Mouse (Mus musculus) liver, embryonic 14.5 days (tissue): ENCODE measurements around the gene Epb41l4b. TPM values are rescaled to one million over a fixed set of nuclear protein-coding genes. Genes with fewer than 3 reads are reported as not detected.

Experiments used
- ATAC-seq: fragments of 200-750 bp; cut with Nextera tagmentation; 2 replicates; pipeline ENCODE4 v1.8.0; 2017; ENCODE audit warnings: moderate number of reproducible peaks, mild to moderate bottlenecking, moderate library complexity; ENCODE audit not compliant: insufficient read depth
- DNase-seq, 3 experiments: peaks; one replicate each; pipeline ENCODE4 v3.0.0-alpha.2; 2012 to 2013; ENCODE audit warnings: low read depth in 3 of 3, low spot score in 3 of 3
- H3K27ac ChIP-seq: fragments of 300-500 bp; sonication (generic); 2 replicates; pipeline ENCODE4 v1.5.1; 2014; ENCODE audit warnings: moderate library complexity, mild to moderate bottlenecking, control low read depth, inconsistent platforms
- H3K27me3 ChIP-seq: fragments of 300-500 bp; sonication (generic); 2 replicates; pipeline ENCODE4 v1.6.1; 2014; ENCODE audit warnings: mild to moderate bottlenecking, low read length, moderate library complexity; ENCODE audit not compliant: control insufficient read depth, insufficient read depth
- H3K36me3 ChIP-seq: fragments of 300-500 bp; sonication (generic); replicated peaks from 2 replicates; pipeline ENCODE4 v1.6.1; 2014; ENCODE audit warnings: low read depth; ENCODE audit not compliant: control insufficient read depth, insufficient read depth
- H3K4me1 ChIP-seq, 2 experiments: fragments of 200-500 bp in 1 of 2; fragments of 300-500 bp in 1 of 2; sonication (generic) in 1 of 2; replicated peaks; 2 replicates each; pipeline ENCODE4 v1.6.1; 2012 to 2014; ENCODE audit warnings: antibody characterized with exemption in 1 of 2, inconsistent platforms in 1 of 2, low read length in 1 of 2; ENCODE audit not compliant: control insufficient read depth in 2 of 2, insufficient read depth in 2 of 2
- H3K4me2 ChIP-seq: fragments of 300-500 bp; sonication (generic); 2 replicates; pipeline ENCODE4 v1.6.1; 2014; ENCODE audit warnings: low read depth, mild to moderate bottlenecking, control low read depth, moderate library complexity
- H3K4me3 ChIP-seq, 2 experiments: fragments of 200-500 bp in 1 of 2; fragments of 300-500 bp in 1 of 2; sonication (generic) in 1 of 2; 2 replicates each; pipeline ENCODE4 v1.5.1; 2012 to 2014; ENCODE audit warnings: low read depth in 2 of 2, low read length in 2 of 2, mild to moderate bottlenecking in 2 of 2, control low read depth in 1 of 2, inconsistent platforms in 1 of 2, moderate library complexity in 1 of 2; ENCODE audit not compliant: insufficient read depth in 1 of 2
- H3K9ac ChIP-seq: fragments of 300-500 bp; sonication (generic); replicated peaks from 2 replicates; pipeline ENCODE4 v1.6.1; 2014; ENCODE audit warnings: mild to moderate bottlenecking, control low read depth, moderate library complexity
- H3K9me3 ChIP-seq: fragments of 300-500 bp; sonication (generic); 2 replicates; pipeline ENCODE4 v1.6.1; 2016; ENCODE audit warnings: low read length, mixed read lengths; ENCODE audit not compliant: control insufficient read depth
- CTCF ChIP-seq: IDR thresholded peaks from 2 replicates; pipeline ENCODE4 v1.5.1; 2016; ENCODE audit warnings: antibody characterized with exemption, low read depth, control low read depth
- EP300 ChIP-seq: IDR thresholded peaks from 2 replicates; pipeline ENCODE4 v1.6.1; 2016; ENCODE audit warnings: antibody characterized with exemption, low read depth
- WGBS: fragments of 180-500 bp; shearing (Covaris S2); extraction: QIAGEN DNeasy Blood & Tissue Kit; methylation state at CpG from one replicate; pipeline ENCODE4 v1.1.7; 2014; ENCODE audit not compliant: insufficient replicate concordance; 5-methylcytosine and 5-hydroxymethylcytosine counted together
- polyA plus RNA-seq, 2 experiments: library from polyadenylated mRNA; depleted of rRNA in 1 of 2; stranded (reverse) in 1 of 2; unstranded in 1 of 2; fragments of >200 nt; fragmentation: Nextera tagmentation in 1 of 2; extraction: Ambion mirVana in 1 of 2; gene quantifications; 2 replicates each; pipeline versions ENCODE4 v1.2.1 to v1.2.3; 2012 to 2014

The Epb41l4b gene
- polyA plus RNA-seq, 2 experiments: 2.1 to 2.2 TPM

GRCm38 (mm10) chr4:57109543-57109942 is 33.7 kb downstream of the Epb41l4b start:
- H3K4me3 ChIP-seq: no peak overlapping the region
- TF ChIP-seq EP300 (no peak), CTCF (no peak)
- no peak overlapping the region for H3K27ac ChIP-seq
- H3K27me3 ChIP-seq: no peaks in the 10 kb centered on the region
- no peaks in the 10 kb centered on the region for H3K9me3 ChIP-seq
- no peak overlapping the region for H3K4me2 ChIP-seq
- DNase-seq (no peak), ATAC-seq (no peak)
- H3K4me1 ChIP-seq: peaks cover 4 to 12% of the 10 kb centered on the region in 2 experiments
- 56% methylated on average over 4 of the region's 4 CpGs for WGBS
- no peaks in the 10 kb centered on the region for H3K36me3 ChIP-seq
- no peak overlapping the region for H3K9ac ChIP-seq

GRCm38 (mm10) chr4:57105339-57105738 is 37.9 kb downstream of the Epb41l4b start:
- DNase-seq (no peak), ATAC-seq (no peak)
- Histone ChIP-seq H3K36me3 (no peaks in the 10 kb centered on the region), H3K9ac (no peak overlapping the region), H3K9me3 (no peaks in the 10 kb centered on the region), H3K27me3 (no peaks in the 10 kb centered on the region), H3K27ac (no peak overlapping the region), H3K4me2 (no peak overlapping the region), H3K4me1 (peaks cover 0 to 5% of the 10 kb centered on the region in 2 experiments; a peak in 1 of 4 replicates), H3K4me3 (no peak overlapping the region)
- TF ChIP-seq EP300 (no peak), CTCF (no peak)
- 54% methylated on average over 6 of the region's 6 CpGs for WGBS

- WGBS: 13% methylated on average over 4 of the region's 5 CpGs
- DNase-seq (no peak), ATAC-seq (no peak)
- Histone ChIP-seq H3K9me3 (no peaks in the 10 kb centered on the region), H3K9ac (no peak overlapping the region), H3K4me1 (peaks cover 0 to 5% of the 10 kb centered on the region in 2 experiments; a peak in 1 of 4 replicates), H3K27ac (no peak overlapping the region), H3K4me2 (no peak overlapping the region), H3K4me3 (no peak overlapping the region), H3K27me3 (no peaks in the 10 kb centered on the region), H3K36me3 (no peaks in the 10 kb centered on the region)
- TF ChIP-seq EP300: no peak
- no peak for TF ChIP-seq CTCF
Measured at GRCm38 (mm10) chr4:57103830-57104229, 39.4 kb downstream of the Epb41l4b start.

GRCm38 (mm10) chr4:57101095-57101494 is 42.1 kb downstream of the Epb41l4b start:
- Histone ChIP-seq H3K9me3 (no peaks in the 10 kb centered on the region), H3K36me3 (no peaks in the 10 kb centered on the region), H3K9ac (no peak overlapping the region), H3K4me1 (peaks cover 0 to 5% of the 10 kb centered on the region in 2 experiments; a peak in 1 of 4 replicates), H3K27me3 (no peaks in the 10 kb centered on the region), H3K4me2 (no peak overlapping the region), H3K4me3 (no peak overlapping the region), H3K27ac (no peak overlapping the region)
- no peak for DNase-seq
- 49% methylated on average over 4 of the region's 4 CpGs for WGBS
- ATAC-seq: no peak
- TF ChIP-seq EP300: no peak
- TF ChIP-seq CTCF: no peak

- Histone ChIP-seq H3K27me3 (no peaks in the 10 kb centered on the region), H3K4me3 (no peak overlapping the region), H3K36me3 (no peaks in the 10 kb centered on the region), H3K4me1 (no peaks in the 10 kb centered on the region), H3K9ac (no peak overlapping the region), H3K27ac (no peak overlapping the region), H3K4me2 (no peak overlapping the region), H3K9me3 (no peaks in the 10 kb centered on the region)
- no peak for ATAC-seq
- no peak for DNase-seq
- WGBS: 88% methylated on average over 4 of the region's 4 CpGs
- TF ChIP-seq EP300 (no peak), CTCF (no peak)
Measured at GRCm38 (mm10) chr4:57097411-57097810, 45.8 kb downstream of the Epb41l4b start.
